Mouse (Mus musculus) C2C12 (cell line): ENCODE results near the gene Serf2.

ENCODE experiments used
- CEBPB ChIP-seq: IDR thresholded peaks from one replicate; pipeline ENCODE4 v1.6.1; 2011; ENCODE audit warnings: low read depth, mild to moderate bottlenecking, control low read depth, moderate library complexity
- CTCF ChIP-seq: IDR thresholded peaks from one replicate; pipeline ENCODE4 v1.5.1; 2011; ENCODE audit not compliant: control insufficient read depth, insufficient read depth, insufficient read length
- MAX ChIP-seq: IDR thresholded peaks from one replicate; pipeline ENCODE4 v1.6.1; 2011; ENCODE audit warnings: mild to moderate bottlenecking, control low read depth
- MYOD1 ChIP-seq: IDR thresholded peaks from one replicate; pipeline ENCODE4 v1.6.1; 2011; ENCODE audit warnings: low read depth; ENCODE audit not compliant: control insufficient read depth, insufficient read length
- MYOG ChIP-seq: IDR thresholded peaks from one replicate; pipeline ENCODE4 v1.6.1; 2011; ENCODE audit not compliant: control insufficient read depth, insufficient read length; ENCODE audit errors: extremely low read depth
- USF1 ChIP-seq: IDR thresholded peaks from one replicate; pipeline ENCODE4 v1.6.1; 2011; ENCODE audit warnings: low read depth, mild to moderate bottlenecking, control low read depth, moderate library complexity

DNA sequence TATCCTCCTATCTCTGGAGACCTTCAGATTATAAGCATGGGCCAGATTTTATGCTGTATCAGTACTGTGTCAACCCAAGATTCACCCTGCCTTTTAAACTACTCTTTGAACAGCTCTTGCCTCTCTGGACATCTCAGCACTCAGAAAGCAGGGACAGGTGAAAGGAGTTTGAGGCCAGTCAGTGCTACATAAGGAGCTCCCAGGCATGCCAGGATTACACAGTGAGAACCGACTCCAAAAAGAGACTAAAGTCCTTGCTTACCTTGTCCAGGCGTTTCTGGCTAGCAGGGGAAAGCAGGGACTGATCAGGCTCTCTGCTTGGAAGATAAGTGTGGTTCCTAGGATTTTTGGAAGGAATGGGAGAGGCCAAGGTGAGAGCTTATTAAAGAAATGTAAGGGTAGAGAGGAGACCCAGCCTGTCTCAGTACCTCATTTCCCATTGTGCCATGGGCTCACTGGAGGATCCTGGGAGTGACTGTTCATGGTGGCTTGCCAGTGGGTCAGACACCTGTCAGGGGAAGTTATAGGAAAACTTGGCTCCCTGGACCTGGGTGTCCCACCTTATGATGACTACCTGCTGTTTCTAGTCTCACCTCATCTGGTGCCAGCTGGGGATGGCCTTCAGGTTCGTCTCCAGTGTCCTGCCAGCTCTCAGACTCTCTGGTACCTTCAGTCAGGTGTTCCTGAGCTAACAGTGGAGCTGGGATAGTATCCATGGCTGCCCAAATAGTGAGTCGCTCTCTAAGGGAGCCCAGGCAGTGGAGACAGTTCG is 8.0 kb upstream of the Serf2 start:
- no peak for TF ChIP-seq CEBPB
- TF ChIP-seq MYOD1: no peak
- TF ChIP-seq USF1: no peak
- no peak for TF ChIP-seq CTCF
- TF ChIP-seq MYOG: no peak
- no peak for TF ChIP-seq MAX
